Mouse (Mus musculus): Measurements from ENCODE around the gene Tuba3b. TPM values are rescaled to one million over a fixed set of nuclear protein-coding genes. Genes with fewer than 3 reads are reported as not detected.

Tuba3b gene
- polyA plus RNA-seq, 1 experiment = 0.17 TPM

DNA sequence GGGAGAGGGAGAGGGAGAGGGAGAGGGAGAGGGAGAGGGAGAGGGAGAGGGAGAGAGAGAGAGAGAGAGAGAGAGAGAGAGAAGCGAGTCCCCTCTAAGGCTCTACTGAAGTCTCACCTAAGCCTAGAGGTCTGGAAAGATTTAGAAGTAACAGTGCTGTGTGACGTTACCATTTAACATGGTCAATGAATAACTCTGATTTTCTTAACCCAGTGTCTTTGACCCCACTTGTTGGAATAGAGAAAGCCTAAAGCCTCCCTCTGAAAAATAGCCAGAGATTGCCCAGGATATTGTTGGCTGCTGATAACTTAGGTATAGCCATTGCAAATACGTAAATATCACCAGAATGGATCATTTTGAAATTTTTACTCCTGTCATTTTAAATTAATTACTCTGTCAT is 35.8 kb upstream of the Tuba3b start:
- DNase-seq = peak; percentile 57
- Histone ChIP-seq H3K36me3 (ENCODE audit: control insufficient read depth, insufficient read depth, low read length) (no peaks in the 10 kb centered on the region), H3K4me3 (ENCODE audit: insufficient read depth, low read depth, low read length) (no peak overlapping the region), H3K4me1 (ENCODE audit: control insufficient read depth, insufficient read depth, low read length) (peaks cover 7% of the 10 kb centered on the region), H3K27me3 (replicated peaks; ENCODE audit: control insufficient read depth, insufficient read depth, low read length) (no peaks in the 10 kb centered on the region), H3K27ac (ENCODE audit: insufficient read depth, low read depth, low read length) (no peak overlapping the region)
- TF ChIP-seq CTCF (conservative IDR thresholded peaks at IDR 0.05; ENCODE audit: insufficient read depth, insufficient read length, low read depth, low read length) = no peak
- TF ChIP-seq POLR2A (IDR thresholded peaks at IDR 0.05; ENCODE audit: low read depth, low read length) = no peak
- WGBS = 65% methylated on average over 3 of the region's 3 CpGs

DNA sequence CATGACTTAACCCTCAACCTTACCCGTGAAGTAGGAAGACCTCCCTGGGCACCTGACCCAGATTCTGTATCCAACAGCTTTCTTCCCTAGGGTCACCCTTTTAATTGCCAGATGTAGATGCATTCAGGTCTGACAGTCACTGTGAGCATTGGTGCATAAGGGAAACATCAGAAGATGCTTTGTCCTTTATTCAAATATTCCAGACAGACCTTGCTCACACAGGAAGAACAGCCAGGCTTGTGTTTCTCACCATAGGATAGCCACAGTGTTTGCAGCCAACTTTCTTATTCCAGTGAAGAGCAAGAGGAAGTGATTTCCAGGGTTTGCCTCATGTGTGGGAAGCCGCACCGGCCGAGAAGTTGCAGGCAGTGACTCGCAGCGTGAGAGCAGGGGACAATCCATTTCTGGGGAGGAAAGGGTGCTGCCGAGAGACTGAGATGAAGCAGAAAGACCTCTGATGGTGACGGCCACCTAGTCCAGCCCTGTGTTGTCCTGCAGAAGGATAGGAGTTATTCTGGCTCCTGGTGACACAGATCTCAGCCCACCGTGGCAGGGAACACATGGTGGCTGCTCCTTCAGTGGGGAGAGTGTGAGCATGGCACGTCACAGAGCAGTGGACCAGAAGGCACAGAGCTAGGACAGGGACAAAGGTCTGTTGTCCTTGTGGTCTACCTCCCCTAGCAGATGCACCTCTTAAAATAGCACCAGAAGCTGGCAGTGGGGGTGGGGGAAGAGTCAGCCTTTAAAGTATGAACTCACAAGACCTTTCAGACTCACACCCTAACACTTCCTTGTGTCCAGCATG is 34.0 kb upstream of the Tuba3b start:
- Histone ChIP-seq H3K4me3 (ENCODE audit: insufficient read depth, low read depth, low read length) (no peak overlapping the region), H3K27ac (ENCODE audit: insufficient read depth, low read depth, low read length) (no peak overlapping the region), H3K36me3 (ENCODE audit: control insufficient read depth, insufficient read depth, low read length) (no peaks in the 10 kb centered on the region), H3K27me3 (replicated peaks; ENCODE audit: control insufficient read depth, insufficient read depth, low read length) (no peaks in the 10 kb centered on the region), H3K4me1 (ENCODE audit: control insufficient read depth, insufficient read depth, low read length) (peaks cover 7% of the 10 kb centered on the region)
- DNase-seq = peak; percentile 16
- 41% methylated on average over 10 of the region's 10 CpGs for WGBS
- TF ChIP-seq POLR2A (IDR thresholded peaks at IDR 0.05; ENCODE audit: low read depth, low read length) (no peak), CTCF (conservative IDR thresholded peaks at IDR 0.05; ENCODE audit: insufficient read depth, insufficient read length, low read depth, low read length) (no peak)

- Histone ChIP-seq H3K27ac (ENCODE audit: insufficient read depth, low read depth, low read length) (no peak overlapping the region), H3K36me3 (ENCODE audit: control insufficient read depth, insufficient read depth, low read length) (no peaks in the 10 kb centered on the region), H3K4me3 (ENCODE audit: insufficient read depth, low read depth, low read length) (no peak overlapping the region), H3K4me1 (ENCODE audit: control insufficient read depth, insufficient read depth, low read length) (no peaks in the 10 kb centered on the region), H3K27me3 (replicated peaks; ENCODE audit: control insufficient read depth, insufficient read depth, low read length) (no peaks in the 10 kb centered on the region)
- WGBS = 89% methylated on average over 21 of the region's 21 CpGs
- TF ChIP-seq POLR2A (IDR thresholded peaks at IDR 0.05; ENCODE audit: low read depth, low read length) = no peak
- TF ChIP-seq CTCF (conservative IDR thresholded peaks at IDR 0.05; ENCODE audit: insufficient read depth, insufficient read length, low read depth, low read length) = no peak
- no peak for DNase-seq
Observed at GRCm38 (mm10) chr6:145585052-145585973, 30.2 kb upstream of the Tuba3b start.

GRCm38 (mm10) chr6:145590501-145591293 is 24.9 kb upstream of the Tuba3b start:
- no peak overlapping the region for H3K4me3 ChIP-seq (ENCODE audit: insufficient read depth, low read depth, low read length)
- H3K27ac ChIP-seq (ENCODE audit: insufficient read depth, low read depth, low read length) = no peak overlapping the region
- H3K36me3 ChIP-seq (ENCODE audit: control insufficient read depth, insufficient read depth, low read length) = no peaks in the 10 kb centered on the region
- TF ChIP-seq CTCF (conservative IDR thresholded peaks at IDR 0.05; ENCODE audit: insufficient read depth, insufficient read length, low read depth, low read length) = no peak
- no peak for TF ChIP-seq POLR2A (IDR thresholded peaks at IDR 0.05; ENCODE audit: low read depth, low read length)
- no peaks in the 10 kb centered on the region for H3K4me1 ChIP-seq (ENCODE audit: control insufficient read depth, insufficient read depth, low read length)
- WGBS = 76% methylated on average over 11 of the region's 11 CpGs
- DNase-seq = no peak
- no peaks in the 10 kb centered on the region for H3K27me3 ChIP-seq (replicated peaks; ENCODE audit: control insufficient read depth, insufficient read depth, low read length)

DNA sequence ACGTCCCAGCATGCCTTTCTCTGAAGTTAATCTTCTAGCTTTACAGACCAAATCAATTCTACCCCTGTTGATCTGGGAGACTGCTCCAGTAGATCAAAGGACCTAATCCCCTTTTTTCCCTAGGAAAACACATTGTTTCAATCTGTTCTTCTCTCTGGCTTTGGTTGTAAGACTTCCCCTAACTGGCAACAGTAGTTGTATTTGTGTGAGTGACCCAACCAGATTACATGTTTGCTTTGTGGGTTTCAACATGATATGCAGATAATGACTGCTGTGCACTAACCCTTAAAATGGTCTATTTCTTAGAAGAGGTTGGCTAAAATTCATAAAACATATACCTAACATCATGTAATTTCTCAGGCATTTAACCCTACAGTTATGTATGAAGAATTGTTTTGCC is 24.0 kb upstream of the Tuba3b start:
- TF ChIP-seq CTCF (conservative IDR thresholded peaks at IDR 0.05; ENCODE audit: insufficient read depth, insufficient read length, low read depth, low read length) (no peak), POLR2A (IDR thresholded peaks at IDR 0.05; ENCODE audit: low read depth, low read length) (no peak)
- Histone ChIP-seq H3K36me3 (ENCODE audit: control insufficient read depth, insufficient read depth, low read length) (no peaks in the 10 kb centered on the region), H3K27ac (ENCODE audit: insufficient read depth, low read depth, low read length) (no peak overlapping the region), H3K4me3 (ENCODE audit: insufficient read depth, low read depth, low read length) (no peak overlapping the region), H3K27me3 (replicated peaks; ENCODE audit: control insufficient read depth, insufficient read depth, low read length) (no peaks in the 10 kb centered on the region), H3K4me1 (ENCODE audit: control insufficient read depth, insufficient read depth, low read length) (no peaks in the 10 kb centered on the region)
- 80% methylated on average over 1 of the region's 1 CpGs for WGBS
- DNase-seq = no peak

- H3K4me3 ChIP-seq (ENCODE audit: insufficient read depth, low read depth, low read length) = no peak overlapping the region
- no peak for DNase-seq
- H3K36me3 ChIP-seq (ENCODE audit: control insufficient read depth, insufficient read depth, low read length) = no peaks in the 10 kb centered on the region
- H3K27me3 ChIP-seq (replicated peaks; ENCODE audit: control insufficient read depth, insufficient read depth, low read length) = no peaks in the 10 kb centered on the region
- TF ChIP-seq CTCF (conservative IDR thresholded peaks at IDR 0.05; ENCODE audit: insufficient read depth, insufficient read length, low read depth, low read length) (no peak), POLR2A (IDR thresholded peaks at IDR 0.05; ENCODE audit: low read depth, low read length) (no peak)
- H3K27ac ChIP-seq (ENCODE audit: insufficient read depth, low read depth, low read length) = no peak overlapping the region
- 81% methylated on average over 6 of the region's 6 CpGs for WGBS
- no peaks in the 10 kb centered on the region for H3K4me1 ChIP-seq (ENCODE audit: control insufficient read depth, insufficient read depth, low read length)
Observed at GRCm38 (mm10) chr6:145592036-145592435, 23.5 kb upstream of the Tuba3b start.

Measured in kidney, adult 2 months (tissue).